Mouse (Mus musculus) heart, embryonic 15.5 days (tissue): ENCODE data around the gene Dcaf4. TPM values are rescaled to one million over a fixed set of nuclear protein-coding genes. Genes with fewer than 3 reads are reported as not detected.

Experiments
- ATAC-seq: fragments of 200-750 bp; cut with Nextera tagmentation; replicated peaks from 2 replicates; pipeline ENCODE4 v1.8.0; 2017; ENCODE audit warnings: low read depth, moderate TSS enrichment; ENCODE audit not compliant: insufficient number of reproducible peaks, insufficient read depth, low FRiP score
- H3K27ac ChIP-seq: fragments of 300-500 bp; sonication (generic); 2 replicates; pipeline ENCODE4 v1.5.1; 2015; ENCODE audit warnings: mild to moderate bottlenecking, inconsistent platforms
- H3K27me3 ChIP-seq: fragments of 300-500 bp; sonication (generic); 2 replicates; pipeline ENCODE4 v1.6.1; 2015; ENCODE audit warnings: inconsistent platforms
- H3K36me3 ChIP-seq: fragments of 300-500 bp; sonication (generic); 2 replicates; pipeline ENCODE4 v1.6.1; 2015; ENCODE audit warnings: mild to moderate bottlenecking, inconsistent platforms
- H3K4me1 ChIP-seq: fragments of 300-500 bp; sonication (generic); replicated peaks from 2 replicates; pipeline ENCODE4 v1.6.1; 2015; ENCODE audit warnings: inconsistent platforms
- H3K4me2 ChIP-seq: fragments of 300-500 bp; sonication (generic); 2 replicates; pipeline ENCODE4 v1.6.1; 2015; ENCODE audit warnings: inconsistent platforms, mild to moderate bottlenecking, moderate library complexity
- H3K4me3 ChIP-seq: fragments of 300-500 bp; sonication (generic); 2 replicates; pipeline ENCODE4 v1.5.1; 2015; ENCODE audit warnings: mild to moderate bottlenecking, inconsistent platforms
- H3K9ac ChIP-seq: fragments of 300-500 bp; sonication (generic); 2 replicates; pipeline ENCODE4 v1.6.1; 2015; ENCODE audit warnings: mild to moderate bottlenecking, inconsistent platforms
- H3K9me3 ChIP-seq: fragments of 300-500 bp; sonication (generic); replicated peaks from 2 replicates; pipeline ENCODE4 v1.6.1; 2016; ENCODE audit warnings: inconsistent platforms
- WGBS: fragments of 180-500 bp; shearing (Covaris S2); methylation state at CpG from one replicate; pipeline ENCODE4 v1.1.7; 2015; ENCODE audit warnings: mixed read lengths; 5-methylcytosine and 5-hydroxymethylcytosine counted together
- polyA plus RNA-seq: library from polyadenylated mRNA; unstranded; fragments of >200 nt; fragmentation: Nextera tagmentation; extraction: Ambion mirVana; gene quantifications from 2 replicates; pipeline ENCODE4 v1.2.1, GENCODE M21; 2015

The Dcaf4 gene
- polyA plus RNA-seq, 1 experiment from 2014 or later: 22.5 TPM

- H3K4me2 ChIP-seq: no peak overlapping the region
- ATAC-seq: no peak
- H3K27me3 ChIP-seq: no peaks in the 10 kb centered on the region
- H3K36me3 ChIP-seq: peaks cover 54% of the 10 kb centered on the region
- no peak overlapping the region for H3K9ac ChIP-seq
- 77% methylated on average over 7 of the region's 7 CpGs for WGBS
- peaks cover 4% of the 10 kb centered on the region; the same call in 1 of the 2 replicates for H3K4me1 ChIP-seq
- no peak overlapping the region for H3K27ac ChIP-seq
- H3K9me3 ChIP-seq: no peaks in the 10 kb centered on the region
- H3K4me3 ChIP-seq: no peak overlapping the region
These were observed 23.7 kb downstream of the Dcaf4 start for GRCm38 (mm10) chr12:83543997-83544396.

- Histone ChIP-seq H3K27me3 (no peaks in the 10 kb centered on the region), H3K36me3 (peaks cover 53% of the 10 kb centered on the region), H3K4me1 (peaks cover 4% of the 10 kb centered on the region; the same call in 1 of the 2 replicates), H3K27ac (no peak overlapping the region), H3K9ac (no peak overlapping the region), H3K9me3 (no peaks in the 10 kb centered on the region), H3K4me3 (no peak overlapping the region), H3K4me2 (no peak overlapping the region)
- no peak for ATAC-seq
These were observed 24.5 kb downstream of the Dcaf4 start for GRCm38 (mm10) chr12:83544791-83545190.

- no peak overlapping the region for H3K9ac ChIP-seq
- ATAC-seq: no peak
- peaks cover 73% of the 10 kb centered on the region for H3K36me3 ChIP-seq
- no peak overlapping the region for H3K4me2 ChIP-seq
- no peak overlapping the region for H3K4me3 ChIP-seq
- no peaks in the 10 kb centered on the region for H3K4me1 ChIP-seq
- WGBS: 89% methylated on average over 16 of the region's 16 CpGs
- H3K9me3 ChIP-seq: no peaks in the 10 kb centered on the region
- no peak overlapping the region for H3K27ac ChIP-seq
- H3K27me3 ChIP-seq: no peaks in the 10 kb centered on the region
These were observed 31.0 kb downstream of the Dcaf4 start for GRCm38 (mm10) chr12:83551305-83551704.

GRCm38 (mm10) chr12:83553816-83554215 lies 33.5 kb downstream of the Dcaf4 start:
- Histone ChIP-seq H3K27me3 (no peaks in the 10 kb centered on the region), H3K4me3 (no peak overlapping the region), H3K4me1 (no peaks in the 10 kb centered on the region), H3K9me3 (no peaks in the 10 kb centered on the region), H3K36me3 (peaks cover 79% of the 10 kb centered on the region), H3K4me2 (no peak overlapping the region), H3K9ac (no peak overlapping the region), H3K27ac (no peak overlapping the region)
- 80% methylated on average over 4 of the region's 4 CpGs for WGBS
- no peak for ATAC-seq

GRCm38 (mm10) chr12:83555605-83556004 lies 35.3 kb downstream of the Dcaf4 start:
- no peak overlapping the region for H3K4me2 ChIP-seq
- H3K36me3 ChIP-seq: peaks cover 74% of the 10 kb centered on the region
- no peaks in the 10 kb centered on the region for H3K27me3 ChIP-seq
- no peak overlapping the region for H3K27ac ChIP-seq
- H3K9me3 ChIP-seq: no peaks in the 10 kb centered on the region
- H3K4me3 ChIP-seq: no peak overlapping the region
- no peak overlapping the region for H3K9ac ChIP-seq
- no peak for ATAC-seq
- no peaks in the 10 kb centered on the region for H3K4me1 ChIP-seq
- 68% methylated on average over 9 of the region's 9 CpGs for WGBS

- H3K27me3 ChIP-seq: no peaks in the 10 kb centered on the region
- no peak overlapping the region for H3K9ac ChIP-seq
- WGBS: 93% methylated on average over 7 of the region's 7 CpGs
- H3K4me1 ChIP-seq: no peaks in the 10 kb centered on the region
- no peak overlapping the region for H3K4me3 ChIP-seq
- no peaks in the 10 kb centered on the region for H3K9me3 ChIP-seq
- ATAC-seq: no peak
- no peak overlapping the region for H3K4me2 ChIP-seq
- H3K36me3 ChIP-seq: peaks cover 56% of the 10 kb centered on the region
- no peak overlapping the region for H3K27ac ChIP-seq
These were observed 38.2 kb downstream of the Dcaf4 start for GRCm38 (mm10) chr12:83558496-83558895.

- H3K27me3 ChIP-seq: no peaks in the 10 kb centered on the region
- no peaks in the 10 kb centered on the region for H3K4me1 ChIP-seq
- peaks cover 53% of the 10 kb centered on the region for H3K36me3 ChIP-seq
- no peak overlapping the region for H3K27ac ChIP-seq
- 81% methylated on average over 6 of the region's 6 CpGs for WGBS
- ATAC-seq: no peak
- no peak overlapping the region for H3K4me3 ChIP-seq
- H3K9ac ChIP-seq: no peak overlapping the region
- H3K4me2 ChIP-seq: no peak overlapping the region
- no peaks in the 10 kb centered on the region for H3K9me3 ChIP-seq
These were observed 39.9 kb downstream of the Dcaf4 start for GRCm38 (mm10) chr12:83560189-83560588.

GRCm38 (mm10) chr12:83562589-83562988 lies 42.3 kb downstream of the Dcaf4 start:
- Histone ChIP-seq H3K27ac (no peak overlapping the region), H3K9me3 (no peaks in the 10 kb centered on the region)

GRCm38 (mm10) chr12:83569866-83570265 lies 49.6 kb downstream of the Dcaf4 start:
- no peak overlapping the region for H3K4me2 ChIP-seq
- no peaks in the 10 kb centered on the region for H3K27me3 ChIP-seq
- no peaks in the 10 kb centered on the region for H3K4me1 ChIP-seq
- peaks cover 53% of the 10 kb centered on the region for H3K36me3 ChIP-seq
- no peak overlapping the region for H3K27ac ChIP-seq
- 84% methylated on average over 3 of the region's 3 CpGs for WGBS
- H3K9ac ChIP-seq: no peak overlapping the region
- ATAC-seq: no peak
- H3K9me3 ChIP-seq: no peaks in the 10 kb centered on the region
- H3K4me3 ChIP-seq: no peak overlapping the region

More at GRCm38 (mm10) chr12:83562589-83562988, 42.3 kb downstream of the Dcaf4 start:
- no peak overlapping the region for H3K4me2 ChIP-seq
- no peaks in the 10 kb centered on the region for H3K27me3 ChIP-seq
- H3K9ac ChIP-seq: no peak overlapping the region
- H3K4me3 ChIP-seq: no peak overlapping the region
- WGBS: 97% methylated on average over 3 of the region's 3 CpGs
- H3K4me1 ChIP-seq: no peaks in the 10 kb centered on the region
- no peak for ATAC-seq
- peaks cover 48% of the 10 kb centered on the region for H3K36me3 ChIP-seq

GRCm38 (mm10) chr12:83572717-83573116 lies 52.5 kb downstream of the Dcaf4 start:
- no peak for ATAC-seq
- Histone ChIP-seq H3K4me1 (no peaks in the 10 kb centered on the region), H3K27me3 (no peaks in the 10 kb centered on the region), H3K9me3 (no peaks in the 10 kb centered on the region), H3K36me3 (peaks cover 50% of the 10 kb centered on the region), H3K9ac (no peak overlapping the region), H3K4me3 (no peak overlapping the region), H3K27ac (no peak overlapping the region), H3K4me2 (no peak overlapping the region)
- 77% methylated on average over 5 of the region's 5 CpGs for WGBS

- Histone ChIP-seq H3K27ac (no peak overlapping the region), H3K36me3 (peaks cover 29% of the 10 kb centered on the region; the same call in 1 of the 2 replicates), H3K9me3 (no peaks in the 10 kb centered on the region), H3K4me1 (peaks cover 22% of the 10 kb centered on the region), H3K4me3 (no peak overlapping the region), H3K4me2 (no peak overlapping the region), H3K9ac (no peak overlapping the region), H3K27me3 (no peaks in the 10 kb centered on the region)
- WGBS: 94% methylated on average over 5 of the region's 5 CpGs
- ATAC-seq: no peak
These were observed 57.2 kb downstream of the Dcaf4 start for GRCm38 (mm10) chr12:83577445-83577844.

GRCm38 (mm10) chr12:83578356-83578755 lies 58.1 kb downstream of the Dcaf4 start:
- H3K4me3 ChIP-seq: no peak overlapping the region
- H3K27me3 ChIP-seq: no peaks in the 10 kb centered on the region
- H3K4me2 ChIP-seq: no peak overlapping the region
- no peak overlapping the region for H3K27ac ChIP-seq
- peaks cover 22% of the 10 kb centered on the region for H3K4me1 ChIP-seq
- H3K9me3 ChIP-seq: no peaks in the 10 kb centered on the region
- H3K9ac ChIP-seq: no peak overlapping the region
- ATAC-seq: no peak
- peaks cover 32% of the 10 kb centered on the region; the same call in 1 of the 2 replicates for H3K36me3 ChIP-seq
- WGBS: 84% methylated on average over 2 of the region's 2 CpGs
